ENCODE assay signal across 8 mouse cellular contexts in genomic region chr4:129271991-129272755, GRCm38 (mm10). TPM values are rescaled to one million over a fixed set of nuclear protein-coding genes. Genes with fewer than 3 reads are reported as not detected.
DNase-seq lines count a peak whose midpoint lies in the region; ATAC-seq and TF ChIP-seq lines count a peak whose summit lies in the region.

No protein-coding gene starts in this region.

- peaks cover 0 to 2% of the 10 kb centered on the region in 2 experiments; a peak in 2 of 4 replicates for H3K4me1 ChIP-seq in liver, embryonic 14.5 days (replicated peaks; ENCODE audit: control insufficient read depth in 2 of 2, insufficient read depth in 2 of 2, low read length in 1 of 2)
- H3K4me1 ChIP-seq in midbrain, embryonic 14.5 days (ENCODE audit: control insufficient read depth, insufficient read depth, low read length) = no peaks in the 10 kb centered on the region

- peak; percentile 37 for DNase-seq in testis, postnatal 14 days (ENCODE audit: low spot score)
- no peak for DNase-seq in testis, postnatal 10 days (ENCODE audit: low spot score)
- DNase-seq in liver, embryonic 14.5 days (ENCODE audit: low read depth in 3 of 3, low spot score in 3 of 3) = no peak
- DNase-seq in urinary bladder, postnatal 25 days (ENCODE audit: low spot score) = peak; percentile 36
- no peak for DNase-seq in midbrain, embryonic 14.5 days
- DNase-seq in thymus, postnatal 25 days = no peak
- no peak for DNase-seq in spleen, postnatal 4 days (ENCODE audit: low spot score in 2 of 2)

- TF ChIP-seq CTCF in liver, embryonic 14.5 days (IDR thresholded peaks at IDR 0.05; ENCODE audit: low read depth) = no peak

- ATAC-seq in hematopoietic stem cell, adult 5-6 weeks (replicated peaks in 1 of 2; ENCODE audit: insufficient read depth in 1 of 2, low FRiP score in 2 of 2, low TSS enrichment in 1 of 2, low read depth in 1 of 2, poor library complexity in 2 of 2, severe bottlenecking in 2 of 2) = peak; percentile 12 to 30; a peak in 1 of 4 replicates
- peak; percentile 45; the same call in 1 of the 2 replicates for ATAC-seq in liver, embryonic 14.5 days (ENCODE audit: insufficient read depth)
- ATAC-seq in midbrain, embryonic 14.5 days (ENCODE audit: low FRiP score, low TSS enrichment) = no peak

- no peak overlapping the region for H3K4me2 ChIP-seq in liver, embryonic 14.5 days (ENCODE audit: low read depth)
- H3K4me2 ChIP-seq in midbrain, embryonic 14.5 days (ENCODE audit: low read length) = no peak overlapping the region

- no peak overlapping the region for H3K9ac ChIP-seq in liver, embryonic 14.5 days (replicated peaks)
- H3K9ac ChIP-seq in midbrain, embryonic 14.5 days (replicated peaks; ENCODE audit: low read length) = no peak overlapping the region

- TF ChIP-seq EP300 in liver, embryonic 14.5 days (IDR thresholded peaks at IDR 0.05; ENCODE audit: low read depth) = no peak

- 33% methylated on average over 15 of the region's 15 CpGs for WGBS in liver, embryonic 14.5 days (ENCODE audit: insufficient replicate concordance)
- WGBS in midbrain, embryonic 14.5 days = 28% methylated on average over 15 of the region's 15 CpGs

- H3K27ac ChIP-seq in liver, embryonic 14.5 days = no peak overlapping the region
- H3K27ac ChIP-seq in midbrain, embryonic 14.5 days (replicated peaks; ENCODE audit: low read depth, low read length) = no peak overlapping the region

- no peaks in the 10 kb centered on the region for H3K36me3 ChIP-seq in liver, embryonic 14.5 days (replicated peaks; ENCODE audit: control insufficient read depth, insufficient read depth, low read depth)
- no peaks in the 10 kb centered on the region for H3K36me3 ChIP-seq in midbrain, embryonic 14.5 days (ENCODE audit: control insufficient read depth, insufficient read depth, low read length)

- H3K27me3 ChIP-seq in liver, embryonic 14.5 days (ENCODE audit: control insufficient read depth, insufficient read depth, low read length) = no peaks in the 10 kb centered on the region; the same call in 1 of the 2 replicates
- no peaks in the 10 kb centered on the region for H3K27me3 ChIP-seq in midbrain, embryonic 14.5 days (ENCODE audit: control insufficient read depth, insufficient read depth, low read length)

- H3K4me3 ChIP-seq in liver, embryonic 14.5 days (ENCODE audit: insufficient read depth in 1 of 2, low read depth in 2 of 2, low read length in 2 of 2) = no peak overlapping the region
- no peak overlapping the region for H3K4me3 ChIP-seq in midbrain, embryonic 14.5 days (replicated peaks; ENCODE audit: low read depth, low read length)

- H3K9me3 ChIP-seq in liver, embryonic 14.5 days (ENCODE audit: control insufficient read depth, low read length) = no peaks in the 10 kb centered on the region
- H3K9me3 ChIP-seq in midbrain, embryonic 14.5 days (ENCODE audit: control insufficient read depth, low read length) = no peaks in the 10 kb centered on the region

RNA-seq across cellular contexts. Expression of gene C77080, which starts 11.0 kb away (rescaled TPM):
- 2.7 and 3.8 TPM in 2 replicates for total RNA-seq in hematopoietic stem cell, adult 5-6 weeks (2017)
- polyA plus RNA-seq in liver, embryonic 14.5 days (2012; rRNA removed) = 1.2 and 1.5 TPM in 2 replicates
- 0.74 and 0.91 TPM in 2 replicates for polyA plus RNA-seq in liver, embryonic 14.5 days (2014; fragmentation: Nextera tagmentation; extraction: Ambion mirVana)
- polyA plus RNA-seq in midbrain, embryonic 14.5 days (2014; fragmentation: Nextera tagmentation; extraction: Ambion mirVana) = 7.0 and 8.4 TPM in 2 replicates

RNA-seq across cellular contexts. Expression of gene Sync, which starts 15.2 kb away (rescaled TPM):
- total RNA-seq in hematopoietic stem cell, adult 5-6 weeks (2017) = 0.05 TPM in 1 of 2 replicates, not detected in the other
- polyA plus RNA-seq in liver, embryonic 14.5 days (2012; rRNA removed) = 0.01 and 0.03 TPM in 2 replicates
- polyA plus RNA-seq in liver, embryonic 14.5 days (2014; fragmentation: Nextera tagmentation; extraction: Ambion mirVana) = 0.08 TPM in 1 of 2 replicates, not detected in the other
- 0.34 and 0.54 TPM in 2 replicates for polyA plus RNA-seq in midbrain, embryonic 14.5 days (2014; fragmentation: Nextera tagmentation; extraction: Ambion mirVana)

Comparison
In these comparisons a context has a peak if more than half of its experiments do, and no peak if none do; other contexts are left out.
1. DNase-seq: peak in testis, postnatal 14 days (single experiment) and urinary bladder, postnatal 25 days (single experiment); none in testis, postnatal 10 days (single experiment), liver, embryonic 14.5 days (0 of 3), midbrain, embryonic 14.5 days (single experiment), thymus, postnatal 25 days (single experiment) and spleen, postnatal 4 days (0 of 2).